Comparison of ENCODE assay signal across 16 mouse cellular contexts in genomic region chr1:154152539-154152938, GRCm38 (mm10). TPM values are rescaled to one million over a fixed set of nuclear protein-coding genes. Genes with fewer than 3 reads are reported as not detected.
DNase-seq lines count a peak whose midpoint lies in the region; ATAC-seq and TF ChIP-seq lines count a peak whose summit lies in the region.
"Had no signal": no experiment of that assay in that cellular context is flagged by ENCODE, and none has a peak within 500 bp of the region (broad histone marks: within the 10 kb centered on the region; RNA-seq: fewer than 3 reads in every experiment).

No protein-coding gene starts in this region.

- ATAC-seq in megakaryocyte, adult 5-6 weeks (ENCODE audit: poor library complexity, severe bottlenecking) = 0 out of 2 replicates have a peak, but pooled peaks have one; percentile 43

- no peak overlapping the region for H3K27ac ChIP-seq in gastrocnemius, adult 2 months
- H3K27ac ChIP-seq in layer of hippocampus, adult 2 months = peak overlapping the region; percentile 62; the same call in 1 of the 2 replicates
- H3K27ac ChIP-seq: embryonic facial prominence, embryonic 12.5 days; forebrain, embryonic 12.5 days; hindbrain, embryonic 10.5 days; neural tube, embryonic 13.5 days had no signal

- intact Hi-C loops in gastrocnemius, adult 2 months (cut with DNase I) = no loop called here

- H3K4me3 ChIP-seq in gastrocnemius, adult 2 months = no peak overlapping the region
- H3K4me3 ChIP-seq in layer of hippocampus, adult 2 months = no peak overlapping the region
- H3K4me3 ChIP-seq: embryonic facial prominence, embryonic 12.5 days; forebrain, embryonic 12.5 days; hindbrain, embryonic 10.5 days; neural tube, embryonic 13.5 days had no signal

- TF ChIP-seq CTCF in gastrocnemius, adult 2 months (IDR thresholded peaks at IDR 0.05) = peak; percentile 39
- peak; percentile 74 for TF ChIP-seq CTCF in layer of hippocampus, adult 2 months (conservative IDR thresholded peaks at IDR 0.05)

- DNase-seq in gastrocnemius, adult 2 months = no peak
- no peak for DNase-seq in gastrocnemius, postnatal 25 days
- no peak for DNase-seq in layer of hippocampus, adult 2 months (ENCODE audit: low spot score in 2 of 2)
- DNase-seq in layer of hippocampus, postnatal 10 days (ENCODE audit: low spot score in 2 of 2) = no peak
- peak; percentile 40 for DNase-seq in ES-CJ7 (ENCODE audit: low read depth, low spot score)
- DNase-seq in cerebellum, postnatal 25 days = no peak
- DNase-seq in thymus, postnatal 25 days = no peak
- DNase-seq: adrenal gland, postnatal 14 days; lung, adult 2 months; midbrain, embryonic 14.5 days; thymus, postnatal 36 days had no signal

RNA-seq across cellular contexts. Expression of gene Zfp648, which starts 48.4 kb away (rescaled TPM):
- not detected for total RNA-seq in gastrocnemius, adult 2 months (2021)
- not detected for total RNA-seq in gastrocnemius, postnatal 25 days (2021)
- total RNA-seq in layer of hippocampus, adult 2 months (2021) = under 1 TPM; 0.37 to 0.44 TPM
- under 1 TPM; 0.29 to 0.43 TPM for total RNA-seq in layer of hippocampus, postnatal 10 days (2021)
- not detected in 2 replicates for total RNA-seq in megakaryocyte, adult 5-6 weeks (2015)
- not detected in 2 replicates for total RNA-seq in megakaryocyte, adult 5-6 weeks (2017)
